Mouse (Mus musculus) MEL-GATA-1-ER (cell line): ENCODE measurements around the gene Peg12.

Experiments
- DNase-seq: peaks from one replicate; pipeline ENCODE4 v3.0.0-alpha.2; 2012; ENCODE audit warnings: low read depth; ENCODE audit errors: extremely low read depth

Gene Peg12

DNA sequence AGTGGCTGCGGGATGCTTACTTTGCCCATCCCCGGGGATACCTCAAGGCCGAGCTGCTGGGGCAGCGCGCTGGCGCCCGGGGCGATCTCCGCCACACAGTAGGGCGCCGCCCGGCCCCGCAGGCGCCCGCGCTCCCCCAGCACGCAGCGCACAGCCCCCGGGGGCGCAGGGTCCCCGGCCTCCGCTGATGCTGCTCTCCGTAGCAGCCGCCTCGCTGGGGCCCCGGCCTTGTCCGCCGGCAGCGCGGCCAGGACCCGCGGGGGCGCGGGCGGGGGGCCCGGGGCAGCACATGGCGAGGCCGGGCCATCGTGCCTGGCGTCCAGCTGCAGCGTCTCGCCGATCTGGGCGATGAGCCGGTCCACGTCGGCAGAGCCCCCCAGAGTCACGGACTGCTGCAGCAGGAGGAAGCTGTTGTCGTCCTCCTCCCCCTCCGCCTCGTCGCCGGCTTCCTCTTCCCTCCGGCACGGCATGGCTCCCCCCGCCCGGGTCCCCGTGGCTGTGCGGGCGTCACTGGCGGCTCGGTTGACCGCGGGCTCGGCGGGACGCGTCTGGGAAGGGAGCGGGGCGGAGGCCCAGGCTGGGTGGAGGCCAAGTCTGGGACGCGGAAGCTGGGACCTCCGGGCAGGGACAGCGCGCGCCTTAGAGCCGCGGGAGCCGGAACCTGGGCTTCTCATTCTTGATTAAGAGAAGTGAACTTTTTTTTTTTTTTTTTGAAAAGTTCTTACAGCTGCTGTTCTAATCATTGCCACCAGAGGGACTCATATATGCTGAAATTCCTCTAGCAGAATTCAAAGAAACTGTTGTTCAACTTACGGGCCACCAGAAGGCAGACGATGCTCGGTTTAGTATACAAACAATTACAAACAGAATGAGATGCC lies at the start of gene Peg12:
Peg12 (minus strand) TSS at position 633 of the 878 bp plus-strand sequence.
- DNase-seq = peak; percentile 19

DNA sequence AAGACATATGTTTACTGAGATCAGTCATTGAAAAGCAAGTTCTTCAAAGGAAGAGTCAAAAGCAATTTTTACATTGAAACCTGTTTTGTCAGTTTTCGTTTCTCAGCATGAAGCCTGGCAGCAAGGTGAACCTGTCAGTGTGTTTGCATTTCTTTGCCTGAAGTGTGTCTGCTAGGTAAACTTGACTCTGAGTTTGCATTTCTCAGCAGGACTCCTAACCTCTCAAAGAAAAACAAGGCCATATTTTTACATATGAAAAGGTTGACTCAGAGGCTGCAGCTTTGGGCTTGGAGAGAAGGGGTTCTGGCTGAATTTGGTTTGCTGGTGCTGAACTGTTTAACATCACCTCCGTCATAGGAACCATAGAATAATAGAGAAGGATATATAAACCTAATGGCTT lies 21.8 kb upstream of the Peg12 start:
- no peak for DNase-seq

DNA sequence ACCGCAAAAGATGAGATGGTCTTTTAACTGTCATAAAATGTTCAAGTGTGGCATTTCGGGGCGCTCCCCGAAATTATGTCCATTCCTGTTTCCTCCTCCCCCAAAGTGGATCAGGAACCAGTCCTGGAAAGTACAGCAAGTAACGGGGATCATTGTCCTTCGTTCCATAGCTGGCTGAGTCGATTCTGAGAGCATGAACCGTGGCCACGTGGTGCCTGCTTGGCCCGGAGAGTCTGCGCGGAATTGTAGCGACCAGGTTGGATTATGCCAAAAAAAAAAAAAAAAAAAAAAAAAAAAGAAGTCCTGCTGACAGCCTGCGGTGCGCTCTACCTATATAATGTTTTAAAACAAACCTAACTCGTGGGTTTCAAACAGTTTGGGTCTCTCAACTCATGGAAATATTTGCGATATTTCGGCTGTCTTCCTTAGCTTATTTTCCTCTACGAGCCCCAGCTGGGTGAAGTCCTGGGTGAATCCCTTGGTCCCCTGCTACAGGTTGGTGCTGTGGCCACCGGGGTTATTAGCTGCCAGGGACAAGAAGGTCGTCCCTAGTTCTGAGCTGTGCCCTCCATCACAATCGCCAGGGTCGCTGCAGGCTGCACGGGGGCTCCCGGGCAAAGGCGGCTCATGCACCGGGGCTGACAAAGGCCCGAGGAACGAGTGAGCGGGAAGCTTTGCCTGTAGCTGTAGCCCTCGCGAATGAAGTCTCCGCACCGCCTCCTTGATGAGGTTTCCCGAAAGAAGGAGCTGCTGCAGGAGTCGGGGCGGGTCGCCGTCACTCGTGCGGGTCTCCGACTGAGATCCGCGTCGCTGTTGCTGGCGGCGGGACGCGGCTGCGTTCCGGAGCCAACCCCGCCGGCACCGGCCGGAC lies 1.1 kb downstream of the Peg12 start:
- no peak for DNase-seq

DNA sequence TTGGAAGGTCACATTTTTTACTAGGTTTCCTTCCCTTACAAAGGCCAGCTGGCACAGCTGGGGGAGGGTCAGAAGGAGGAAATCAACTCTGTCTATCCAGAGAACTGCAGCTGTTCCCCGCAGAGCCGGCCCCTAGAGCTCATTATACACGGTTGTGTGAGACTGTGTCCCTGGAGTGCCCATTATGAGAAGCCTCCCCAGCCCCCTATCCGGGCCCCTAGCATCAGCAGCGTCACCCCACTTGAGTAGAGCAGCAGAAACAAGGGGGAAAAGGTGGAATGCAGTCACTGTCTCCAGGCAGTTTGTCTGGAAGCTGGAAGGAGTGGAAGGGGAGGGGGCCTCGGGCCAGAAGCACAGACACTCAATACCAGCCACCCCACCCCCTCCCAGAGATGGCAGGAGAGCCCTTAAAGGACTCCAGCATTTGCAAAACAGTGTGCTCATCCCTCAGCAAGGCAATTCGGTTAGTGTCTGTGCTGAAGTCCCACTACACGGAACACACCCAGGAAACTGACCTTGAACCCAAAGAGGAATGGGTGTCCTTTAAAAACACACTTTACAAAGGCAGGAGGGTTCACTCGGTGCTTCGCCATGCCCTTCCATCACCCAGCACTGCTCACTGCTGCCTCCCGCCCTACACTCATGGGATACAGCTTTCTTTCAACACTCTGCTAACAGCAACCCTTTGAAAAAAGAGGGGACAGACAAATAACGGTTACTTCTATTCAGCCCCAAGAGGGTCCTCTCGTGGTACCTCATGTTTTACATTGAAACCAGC lies 1.9 kb downstream of the Peg12 start:
- no peak for DNase-seq

DNA sequence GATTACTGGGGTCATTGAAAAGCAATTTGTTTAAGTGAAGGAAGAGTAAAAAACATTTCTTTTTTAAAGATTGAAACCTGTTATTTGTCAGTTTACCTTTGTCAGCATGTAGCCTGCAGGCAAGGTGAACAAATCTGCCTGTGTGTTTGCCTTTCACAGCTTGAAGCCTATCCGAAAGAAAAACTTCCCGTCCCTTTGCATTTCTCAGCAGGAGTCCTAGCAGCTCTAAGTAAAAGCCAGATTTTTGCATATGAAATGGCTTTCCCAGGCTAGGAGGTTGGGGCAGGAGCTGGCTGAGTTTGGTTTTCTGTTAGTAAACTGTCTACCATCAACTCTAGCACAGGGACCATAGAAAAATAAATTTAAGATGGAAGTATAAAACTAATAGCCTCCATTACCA lies 12.0 kb downstream of the Peg12 start:
- no peak for DNase-seq

DNA sequence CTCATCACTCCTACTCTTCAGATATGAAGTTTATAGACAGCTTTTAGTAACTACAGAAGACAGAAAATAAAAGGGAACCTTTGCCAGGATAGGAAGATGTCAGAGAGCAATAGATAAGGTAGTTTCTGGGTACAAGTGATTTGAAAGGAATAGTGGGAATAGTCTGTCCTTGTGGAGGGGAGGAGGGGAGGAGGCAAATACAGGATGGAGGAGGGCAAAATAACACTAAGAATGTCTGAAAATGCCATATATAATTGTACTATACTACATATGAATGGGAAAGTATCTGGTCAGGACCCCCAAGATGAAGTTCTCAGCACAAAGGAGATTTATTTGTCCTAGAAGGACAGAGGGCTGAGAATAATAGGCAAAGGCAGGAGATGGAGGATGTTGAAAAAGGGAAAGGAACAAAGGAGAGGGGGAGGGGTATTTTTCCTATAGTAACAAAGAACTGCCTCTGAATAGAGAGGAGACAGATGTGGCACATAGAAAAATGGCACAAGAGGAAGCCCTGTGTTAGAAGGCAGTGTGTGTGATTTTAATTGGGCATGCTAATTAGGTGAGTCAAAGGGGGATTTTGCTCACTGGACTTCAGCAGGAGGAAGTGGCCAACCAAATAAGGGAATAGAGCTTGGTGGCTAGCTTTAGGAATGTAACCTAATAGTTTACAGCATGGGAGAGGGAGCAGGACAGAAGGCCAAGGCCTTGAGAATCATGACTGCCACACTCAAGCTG lies 18.7 kb downstream of the Peg12 start:
- DNase-seq = no peak

DNA sequence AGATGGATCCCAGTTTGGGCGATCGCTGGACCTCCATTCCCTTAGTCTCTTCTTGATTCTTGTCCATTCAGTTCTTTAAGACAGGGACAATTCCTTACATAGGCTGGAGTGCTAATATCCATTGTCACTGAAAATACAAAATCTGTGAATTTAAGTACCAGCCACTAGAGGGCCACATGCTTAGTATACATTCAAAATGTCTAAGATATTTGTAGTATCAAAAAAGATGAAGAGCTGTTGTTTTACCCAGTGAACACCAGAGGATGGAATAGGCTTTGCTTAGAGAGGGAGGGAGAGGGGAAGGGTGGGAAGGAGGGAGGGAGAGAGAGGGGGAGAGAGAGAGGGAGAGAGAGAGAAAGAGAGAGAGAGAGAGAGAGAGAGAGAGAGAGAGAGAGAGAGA lies 27.9 kb downstream of the Peg12 start:
- no peak for DNase-seq

DNA sequence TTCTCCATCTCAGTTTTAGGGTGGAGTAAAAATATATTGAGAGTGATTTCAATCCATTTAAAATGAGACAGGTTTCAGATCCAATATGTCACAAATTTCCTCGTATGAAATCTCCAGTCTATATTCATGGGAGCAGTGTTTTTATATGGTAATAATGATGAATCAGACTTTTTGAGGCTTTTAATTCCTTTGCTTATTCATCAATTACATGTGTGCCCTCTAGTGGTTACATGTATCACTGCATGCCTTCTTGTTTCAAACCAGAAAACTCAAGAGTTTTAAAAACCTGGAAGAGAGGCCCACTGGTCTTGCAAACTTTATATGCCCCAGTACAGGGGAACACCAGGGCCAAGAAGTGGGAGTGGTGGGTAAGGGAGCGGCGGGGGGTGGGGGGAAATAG lies 31.1 kb downstream of the Peg12 start:
- peak; percentile 3 for DNase-seq

DNA sequence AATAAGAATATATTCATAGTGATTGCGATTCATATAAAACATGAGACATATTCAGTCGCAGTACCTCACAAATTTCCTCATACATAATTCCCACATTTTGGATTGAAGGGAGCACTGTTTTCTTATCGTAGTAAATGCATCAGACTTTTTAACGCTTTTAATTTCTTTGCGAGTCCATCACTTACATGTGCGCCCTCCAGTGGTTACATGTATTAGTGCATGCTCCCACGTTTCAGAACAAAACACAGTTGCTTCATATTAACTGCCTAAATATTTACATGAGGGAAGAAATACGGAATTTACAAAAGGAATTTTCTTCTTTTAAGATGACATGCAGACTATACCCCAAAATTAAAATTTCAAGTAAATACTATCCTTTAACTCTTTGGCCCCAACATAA lies 36.0 kb downstream of the Peg12 start:
- DNase-seq = no peak

DNA sequence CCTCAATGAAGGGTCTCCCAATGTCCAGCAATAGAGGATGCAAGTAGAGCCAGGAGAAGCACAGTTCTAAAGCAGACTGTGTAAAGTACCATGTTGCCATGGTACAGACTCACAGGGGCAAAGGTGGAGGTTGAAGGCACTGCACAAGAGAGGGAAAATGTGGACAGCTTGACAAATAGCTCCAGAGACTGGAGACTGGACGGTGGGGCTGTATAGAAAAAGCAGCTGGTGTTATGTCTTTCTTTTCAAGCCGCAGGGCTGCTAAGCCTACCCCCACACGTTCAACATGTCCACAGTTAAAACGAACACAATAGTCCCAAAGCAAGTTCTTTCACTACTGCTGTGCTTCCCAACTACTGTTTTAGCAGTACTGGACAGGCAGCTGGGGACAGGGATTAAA lies 41.1 kb downstream of the Peg12 start:
- DNase-seq = no peak

DNA sequence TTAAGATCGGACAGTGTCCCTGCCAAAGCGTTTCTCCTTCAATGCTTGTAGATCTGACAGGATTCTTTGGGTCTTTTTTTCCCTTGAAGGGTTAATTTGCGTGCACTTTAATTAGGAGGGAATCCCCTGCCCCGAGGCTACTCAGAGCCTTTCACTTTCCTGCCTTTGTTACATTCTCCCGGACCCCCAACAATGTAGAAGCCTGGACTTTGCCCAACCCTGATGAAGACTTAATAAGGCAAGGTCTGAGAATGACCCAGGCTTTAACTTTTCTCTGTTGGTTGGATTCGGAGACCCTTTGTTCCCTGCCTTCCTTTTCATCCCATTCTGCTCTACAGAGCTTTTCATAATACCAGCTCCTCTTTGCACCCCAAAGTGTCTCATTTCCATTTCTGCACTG lies 43.7 kb downstream of the Peg12 start:
- DNase-seq = no peak

DNA sequence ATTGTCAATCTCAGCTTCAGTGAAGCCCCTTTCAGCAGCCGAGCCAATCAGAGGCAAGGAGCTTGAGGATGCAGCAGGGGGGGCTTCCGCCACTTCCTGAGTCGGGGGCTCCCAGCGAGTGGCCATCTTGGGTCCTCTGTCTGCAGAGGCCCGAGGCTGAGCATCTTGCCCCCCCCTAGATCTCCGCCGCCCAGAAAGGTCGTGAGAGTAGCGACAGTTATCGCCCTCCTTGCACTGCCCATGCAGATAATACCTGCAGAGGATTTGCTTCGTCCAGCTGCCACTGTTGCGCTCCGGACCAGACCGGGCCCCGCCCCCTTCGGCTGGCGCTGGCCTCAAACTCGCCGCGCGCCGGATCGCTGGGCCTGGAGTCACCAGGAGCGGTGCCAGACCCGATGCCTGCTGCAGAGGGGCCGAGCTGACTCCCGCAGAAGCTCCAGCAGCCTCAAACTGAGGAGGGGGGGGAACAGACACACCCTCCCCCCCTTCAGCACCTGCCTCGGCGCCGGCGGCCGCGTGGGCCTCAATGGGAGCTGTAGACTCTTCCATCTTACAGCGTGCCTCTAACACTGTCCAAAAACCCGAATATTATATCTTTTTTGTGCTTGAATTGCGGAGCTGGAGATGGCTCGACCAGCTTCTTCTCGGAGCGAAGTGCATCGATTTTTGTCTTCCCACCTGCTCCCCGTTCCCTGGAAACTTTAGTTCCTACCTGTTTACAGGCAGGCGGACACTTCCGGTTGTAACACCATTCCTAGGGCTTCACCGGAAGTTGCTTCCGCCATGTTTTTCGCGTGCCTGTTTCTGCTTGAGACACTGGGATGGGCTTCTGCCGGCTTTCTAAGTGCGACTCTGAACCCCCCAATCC lies 44.6 kb downstream of the Peg12 start, which contains the start of gene Mkrn3:
Mkrn3 (minus strand) TSS at position 647 of the 868 bp plus-strand sequence.
- DNase-seq = no peak

DNA sequence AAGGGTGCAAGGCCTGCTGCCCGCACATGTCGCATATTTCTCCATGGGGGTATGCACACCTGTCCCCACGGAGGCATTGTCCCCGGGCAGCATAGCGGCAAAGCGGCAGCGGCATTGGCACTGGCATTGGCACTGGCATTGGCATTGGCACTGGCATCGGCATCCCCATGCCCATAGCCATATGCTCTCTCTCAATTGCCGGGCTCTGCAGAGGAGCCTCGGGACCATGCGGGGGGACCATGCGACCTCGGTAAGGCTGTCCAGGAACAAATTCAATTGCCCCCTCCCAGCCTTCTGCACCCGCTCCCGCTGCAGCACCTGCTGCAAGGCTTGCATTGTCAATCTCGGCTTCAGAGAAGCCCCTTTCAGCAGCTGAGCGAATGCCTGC lies 45.2 kb downstream of the Peg12 start:
- no peak for DNase-seq

DNA sequence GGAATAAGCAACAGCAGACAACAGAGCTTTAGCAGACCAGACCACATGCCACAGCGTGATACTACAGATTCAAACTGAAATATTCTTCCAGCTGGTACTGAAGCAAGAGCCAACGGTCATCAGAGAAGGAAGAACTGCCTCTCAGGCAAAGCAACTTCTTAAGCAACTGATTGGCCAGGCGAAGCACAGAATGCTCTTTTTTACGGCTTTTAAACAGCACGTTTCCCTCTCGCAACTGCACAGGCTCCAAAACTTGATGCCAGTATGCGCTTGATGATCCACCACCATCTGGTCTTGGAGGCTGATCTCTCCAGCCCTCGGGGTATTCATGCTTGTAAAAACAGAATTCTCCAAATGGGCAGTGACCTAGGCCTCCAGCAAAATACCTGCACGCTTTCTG lies 46.0 kb downstream of the Peg12 start:
- no peak for DNase-seq

DNA sequence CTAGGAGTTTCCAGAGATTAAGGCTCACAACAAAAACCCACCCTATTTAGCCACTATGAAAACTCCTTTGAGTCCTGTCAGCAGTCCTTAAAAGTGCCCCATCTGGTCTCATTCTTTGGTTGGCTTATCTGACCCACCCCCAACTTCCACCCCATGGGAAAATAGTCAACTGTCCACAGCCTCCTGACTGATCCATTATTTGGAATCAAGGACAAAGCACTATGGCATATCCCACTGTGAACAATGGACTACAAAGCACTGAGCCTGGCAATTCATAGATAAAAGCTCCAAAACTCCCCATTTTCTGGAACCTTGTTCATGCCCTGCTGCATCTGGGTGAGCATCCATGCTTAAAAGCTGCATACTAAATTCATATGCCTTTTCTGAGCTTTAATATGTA lies 48.1 kb downstream of the Peg12 start:
- DNase-seq = no peak

DNA sequence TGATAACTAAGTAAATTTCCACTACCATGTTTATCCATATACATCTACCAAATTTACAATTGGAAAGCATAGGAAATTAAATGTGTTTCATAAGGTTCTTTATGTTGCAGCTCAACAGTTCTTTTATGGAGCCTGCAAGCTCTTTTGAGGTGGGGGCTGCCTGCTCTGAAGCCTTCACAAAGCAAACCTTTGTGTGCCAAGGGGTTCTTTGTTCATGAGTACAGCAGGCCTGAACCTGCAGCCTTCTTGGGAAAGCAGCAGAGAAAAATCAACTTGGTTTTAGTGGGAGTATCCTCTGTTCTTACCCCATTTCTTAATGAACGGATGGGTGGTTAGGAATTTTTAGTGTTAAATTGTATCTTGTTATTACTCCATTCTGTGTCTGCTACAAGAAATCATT lies 49.1 kb downstream of the Peg12 start:
- no peak for DNase-seq
